Mouse (Mus musculus) ZHBTc4 (cell line): ENCODE measurements around the gene Klhl28.
A peak's percentile ranks its signal among the peaks of the same experiment; 100 is the strongest.

Experiments
- DNase-seq: peaks from one replicate; pipeline ENCODE4 v3.0.0-alpha.2; 2011; ENCODE audit warnings: low read depth, low spot score

The Klhl28 gene

DNA sequence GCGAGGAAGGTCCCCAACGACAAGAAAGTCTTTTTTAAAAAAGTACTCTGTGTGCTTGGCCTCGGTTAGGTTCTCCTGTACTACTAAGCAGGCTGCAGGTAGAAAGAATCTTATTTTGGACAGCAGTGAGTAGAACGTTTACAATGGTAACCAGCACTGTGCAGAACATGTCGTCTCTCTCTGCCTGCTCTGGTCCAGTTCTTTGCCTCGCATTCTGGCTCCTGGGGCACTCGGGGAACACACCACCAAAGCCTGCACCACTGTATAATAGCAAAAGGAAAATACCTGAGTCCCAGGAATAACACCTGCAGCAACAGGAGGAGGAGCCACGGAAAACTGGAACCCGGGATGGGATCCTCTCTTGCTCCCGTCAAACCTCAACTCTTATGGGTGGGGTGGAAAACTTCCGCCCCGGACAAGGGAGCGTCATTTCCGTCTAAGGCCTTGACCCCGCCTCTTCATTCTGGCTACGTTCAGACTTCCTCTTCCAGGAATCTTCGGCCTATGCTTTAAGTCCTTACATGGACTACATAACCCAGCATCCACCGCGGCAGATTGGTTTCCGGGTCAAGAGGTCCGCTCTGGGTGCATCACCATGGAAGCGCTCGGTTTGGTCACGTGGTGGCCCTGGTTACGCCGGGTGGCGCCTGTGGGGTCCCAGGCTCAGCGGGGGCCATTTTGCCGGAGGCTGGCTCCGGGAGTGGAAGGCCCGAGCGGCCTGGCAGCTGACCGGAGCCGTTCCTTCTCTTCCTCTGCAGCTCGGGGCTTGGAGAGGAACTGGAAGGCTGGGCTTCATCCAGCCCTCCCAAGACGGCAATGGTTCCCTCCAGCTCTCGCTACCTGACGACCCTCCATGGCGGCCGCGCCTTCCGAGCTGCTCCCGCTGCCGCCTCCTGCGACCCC, at the start of gene Klhl28, which contains the start of gene Togaram1:
Gene Klhl28 (minus strand): TSS at position 411 of the 903 bp plus-strand sequence.
Gene Togaram1 (plus strand): TSS at position 681 of the 903 bp plus-strand sequence.
- peak; percentile 100 for DNase-seq

DNA sequence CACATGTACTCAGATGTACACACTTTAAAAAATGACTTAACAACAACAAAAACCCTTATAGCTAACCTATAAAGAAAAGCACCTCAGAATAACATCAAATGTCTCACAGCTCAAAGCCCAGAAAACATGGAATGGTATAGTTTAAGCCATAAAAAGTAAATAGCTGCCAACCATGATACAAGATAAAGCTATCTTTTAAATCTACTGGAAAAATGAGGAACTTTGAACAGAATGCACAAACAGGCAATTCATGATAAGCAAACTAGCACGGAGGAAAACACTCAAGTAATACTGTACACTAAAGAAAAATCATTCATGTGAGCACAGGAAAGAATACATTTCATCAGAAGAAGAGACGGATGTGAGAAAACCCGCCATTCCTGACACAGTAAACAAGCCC, 42.4 kb upstream of the Klhl28 start:
- DNase-seq: no peak

DNA sequence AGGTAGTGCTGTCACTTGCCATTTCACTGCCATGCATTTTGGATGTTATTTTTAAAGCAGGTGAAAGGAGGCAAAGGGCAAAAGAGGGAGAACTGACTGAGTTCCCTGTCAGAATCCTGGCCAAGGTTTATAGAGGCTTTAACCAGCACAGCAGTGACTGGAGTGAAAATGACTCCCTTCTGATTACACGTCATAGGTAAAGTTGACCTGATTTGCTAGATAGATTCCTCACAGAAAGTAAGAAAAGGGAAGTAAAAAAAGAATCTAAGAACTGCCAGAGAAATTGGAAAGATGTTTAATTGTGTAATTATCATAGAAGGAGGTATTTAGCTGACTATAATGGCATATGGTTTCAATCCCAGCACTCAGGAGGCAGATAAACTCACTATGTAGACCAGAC, 12.2 kb upstream of the Klhl28 start:
- DNase-seq: no peak

DNA sequence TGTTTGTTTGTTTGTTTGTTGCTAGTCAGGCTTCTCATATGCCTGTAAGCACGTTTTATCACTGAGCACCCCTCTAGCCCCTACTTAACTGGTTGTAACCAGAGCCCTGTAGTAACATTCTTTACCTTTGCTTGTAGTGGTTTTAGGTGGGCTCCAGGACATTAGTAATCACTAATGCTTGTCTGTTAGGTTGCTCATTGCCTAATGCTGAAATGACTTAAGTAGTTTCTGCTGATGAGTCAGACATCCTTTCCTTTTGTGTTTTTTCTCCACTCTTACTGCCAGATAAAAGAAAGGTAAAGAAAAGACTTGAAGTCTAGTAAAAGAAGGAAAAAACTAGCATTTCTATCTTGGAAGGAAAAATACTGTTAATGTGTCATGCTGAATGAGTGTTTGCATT, 10.9 kb upstream of the Klhl28 start:
- no peak for DNase-seq

DNA sequence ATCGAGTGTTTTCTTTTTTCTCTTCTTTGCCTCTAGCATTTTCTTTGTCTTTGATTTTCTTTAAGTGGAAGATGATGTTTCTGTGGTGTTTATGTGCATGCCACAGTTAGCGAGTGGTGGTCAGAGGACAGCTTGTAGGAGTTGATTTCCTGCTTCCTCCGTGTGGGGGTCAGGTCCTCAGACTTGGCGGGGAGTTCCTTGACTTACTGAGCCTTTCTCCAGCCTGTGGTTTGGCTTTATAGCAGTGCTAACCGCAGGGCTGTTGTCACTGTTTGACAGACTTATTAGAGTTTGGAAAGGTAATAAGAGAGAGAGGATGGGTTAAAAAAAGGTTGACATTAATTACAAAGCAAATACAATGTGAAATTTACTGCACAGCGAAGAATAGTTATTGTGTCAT, 10.2 kb upstream of the Klhl28 start:
- no peak for DNase-seq

DNA sequence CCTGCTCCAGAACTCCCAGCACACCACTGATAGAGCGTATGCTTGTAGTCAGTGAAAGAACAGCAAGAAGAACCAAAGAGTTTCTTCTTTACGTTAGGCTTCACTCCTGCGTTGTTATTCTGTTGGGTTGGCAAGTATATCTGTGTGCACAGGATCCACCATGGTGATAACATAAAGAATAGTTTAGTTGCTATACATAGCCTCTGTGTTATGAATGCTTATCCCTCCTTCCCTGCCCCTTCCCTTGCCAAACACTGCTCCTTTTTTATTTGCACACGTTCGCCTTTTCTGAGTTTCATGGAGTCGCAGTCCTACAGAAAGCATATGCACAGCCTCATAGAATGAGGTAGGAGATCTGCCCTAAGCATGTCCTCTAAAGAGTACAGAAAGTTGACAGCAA, 6.7 kb upstream of the Klhl28 start:
- no peak for DNase-seq

DNA sequence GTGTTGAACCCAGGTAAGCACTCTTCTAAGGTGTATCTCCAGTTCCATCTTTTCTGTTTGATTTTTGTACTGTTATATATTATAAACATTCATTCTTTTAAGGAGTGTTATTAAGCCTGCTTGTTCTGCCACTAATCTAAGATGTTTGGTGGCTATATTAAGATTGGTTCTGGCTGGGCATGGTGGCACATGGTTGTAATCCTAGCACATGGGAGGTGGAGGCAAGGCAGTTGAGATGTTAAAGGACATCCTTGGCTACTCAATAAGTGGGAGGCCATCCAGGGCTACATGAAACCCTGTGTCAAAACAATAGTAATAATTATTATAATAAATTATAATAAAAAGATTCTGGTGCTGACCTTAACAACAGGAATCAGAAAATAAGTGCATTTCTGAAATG, 6.1 kb upstream of the Klhl28 start:
- DNase-seq: no peak

DNA sequence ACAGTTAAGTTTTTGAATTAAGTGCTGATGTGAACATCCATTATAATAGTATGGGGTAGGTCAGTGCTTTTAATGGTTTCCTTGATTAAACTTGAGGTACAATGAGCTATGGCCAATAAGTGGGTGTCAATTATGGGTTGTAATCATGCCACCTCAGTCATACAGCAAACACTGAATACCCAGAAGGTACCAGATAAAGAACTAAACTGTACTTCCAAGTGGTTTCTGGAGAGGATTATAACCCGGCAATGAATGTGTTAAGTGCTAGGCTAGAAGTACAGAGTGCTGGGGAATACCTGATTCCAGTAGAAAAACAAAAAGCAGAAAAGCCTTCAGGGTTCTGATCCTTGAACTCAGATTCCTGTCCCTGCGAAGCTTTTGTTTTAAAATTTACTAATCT, 2.7 kb upstream of the Klhl28 start:
- no peak for DNase-seq

DNA sequence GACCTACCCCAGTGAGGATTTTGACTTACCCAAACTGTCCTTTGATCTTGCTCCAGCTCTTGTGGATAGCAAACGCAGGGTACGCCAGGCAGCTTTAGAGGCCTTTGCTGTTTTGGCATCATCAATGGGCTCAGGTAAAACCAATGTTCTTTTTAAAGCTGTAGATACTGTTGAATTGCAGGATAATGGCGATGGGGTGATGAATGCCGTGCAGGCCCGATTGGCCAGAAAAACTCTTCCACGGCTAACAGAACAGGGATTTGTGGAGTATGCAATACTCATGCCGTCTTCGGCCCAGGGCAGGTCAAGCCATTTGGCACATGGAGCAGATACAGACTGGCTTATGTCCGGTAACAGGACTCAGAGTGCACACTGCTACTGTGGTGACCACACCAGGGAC, 2.1 kb upstream of the Klhl28 start:
- peak; percentile 23 for DNase-seq

DNA sequence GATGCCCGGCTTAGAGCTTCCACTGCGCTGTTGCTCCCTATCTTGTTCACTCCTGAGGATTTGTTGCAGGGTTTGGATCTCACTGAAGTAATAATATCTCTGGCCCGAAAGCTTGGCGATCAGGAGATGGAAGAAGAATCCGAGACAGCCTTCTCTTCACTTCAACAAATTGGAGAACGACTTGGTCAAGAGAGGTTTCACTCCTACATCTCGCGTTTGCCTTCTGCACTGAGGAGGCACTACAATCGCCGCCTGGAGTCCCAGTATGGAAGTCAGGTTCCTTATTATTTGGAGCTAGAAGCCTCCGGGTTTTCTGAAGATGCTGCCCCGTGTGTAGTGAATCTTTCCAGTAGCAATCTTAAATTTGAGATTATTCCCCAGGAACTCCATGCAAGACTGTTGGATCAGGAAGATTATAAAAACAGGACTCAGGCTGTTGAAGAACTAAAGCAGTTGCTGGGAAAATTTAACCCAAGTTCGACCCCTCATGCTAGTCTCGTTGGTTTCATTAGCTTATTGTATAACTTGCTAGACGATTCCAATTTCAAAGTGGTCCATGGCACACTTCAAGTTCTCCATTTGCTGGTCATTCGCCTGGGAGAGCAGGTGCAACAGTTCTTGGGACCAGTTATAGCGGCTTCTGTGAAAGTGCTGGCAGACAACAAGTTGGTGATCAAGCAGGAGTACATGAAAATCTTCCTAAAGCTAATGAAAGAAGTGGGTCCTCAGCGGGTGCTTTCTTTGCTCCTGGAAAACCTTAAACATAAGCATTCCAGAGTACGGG, 1.5 kb upstream of the Klhl28 start:
- no peak for DNase-seq

DNA sequence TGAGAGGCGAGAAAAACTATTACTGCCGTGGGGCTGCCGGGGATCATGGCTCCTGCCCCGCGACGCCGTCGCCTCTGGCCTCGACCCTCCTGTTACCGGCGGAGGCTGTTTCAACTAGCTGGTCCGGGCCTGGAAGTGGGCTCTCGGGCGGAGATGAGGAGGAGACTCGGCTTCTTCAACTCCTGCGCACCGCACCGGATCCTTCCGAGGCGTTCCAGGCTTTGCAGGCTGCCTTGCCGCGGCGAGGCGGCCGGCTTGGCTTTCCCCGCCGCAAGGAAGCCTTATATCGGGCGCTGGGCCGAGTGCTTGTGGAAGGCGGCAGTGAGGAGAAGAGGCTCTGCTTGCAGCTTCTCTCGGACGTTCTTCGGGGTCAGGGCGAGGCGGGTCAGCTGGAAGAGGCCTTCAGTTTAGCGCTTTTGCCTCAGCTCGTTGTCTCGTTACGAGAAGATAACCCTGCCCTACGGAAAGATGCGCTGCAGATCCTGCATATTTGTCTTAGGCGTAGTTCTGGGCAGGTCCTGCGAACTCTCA, 832 bp upstream of the Klhl28 start:
- DNase-seq: peak; percentile 67

DNA sequence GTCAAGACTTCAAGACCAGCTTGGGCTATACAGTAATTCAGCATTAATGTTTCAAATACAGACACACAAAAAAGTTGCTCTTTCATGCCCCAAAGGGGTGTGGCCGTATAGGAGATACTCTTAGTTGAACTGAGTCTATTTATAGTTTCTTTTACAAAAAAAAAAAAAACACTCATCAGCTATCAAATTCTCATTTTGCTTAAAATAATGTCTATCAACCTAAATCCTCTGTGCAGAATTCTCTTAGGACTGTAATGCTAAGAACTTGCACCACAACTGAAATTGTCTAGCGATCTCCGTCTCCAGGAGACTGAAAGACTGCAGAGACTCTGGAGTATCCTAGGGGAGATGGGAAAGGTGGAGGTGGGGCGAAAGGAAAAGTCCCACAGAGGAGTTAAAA, 774 bp downstream of the Klhl28 start:
- no peak for DNase-seq

DNA sequence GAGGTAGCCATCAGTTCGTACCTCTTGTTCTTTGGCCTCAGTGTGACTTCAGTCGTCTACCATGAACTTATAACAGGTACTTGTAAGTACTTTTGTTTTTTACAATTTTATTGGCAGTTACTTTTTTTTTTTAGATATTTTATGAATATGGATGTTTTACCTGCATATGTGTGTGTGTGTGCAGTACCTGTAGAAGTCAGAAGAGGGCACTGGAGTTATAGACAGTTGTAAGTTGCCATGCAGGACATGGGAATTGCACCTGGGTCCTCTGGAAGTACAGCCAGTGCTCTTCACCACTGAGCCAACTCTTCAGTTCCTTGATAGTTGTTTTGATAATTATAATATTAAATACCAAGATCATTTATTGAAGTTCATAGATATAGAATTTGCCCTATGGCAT, 27.8 kb downstream of the Klhl28 start:
- DNase-seq: peak; percentile 40

DNA sequence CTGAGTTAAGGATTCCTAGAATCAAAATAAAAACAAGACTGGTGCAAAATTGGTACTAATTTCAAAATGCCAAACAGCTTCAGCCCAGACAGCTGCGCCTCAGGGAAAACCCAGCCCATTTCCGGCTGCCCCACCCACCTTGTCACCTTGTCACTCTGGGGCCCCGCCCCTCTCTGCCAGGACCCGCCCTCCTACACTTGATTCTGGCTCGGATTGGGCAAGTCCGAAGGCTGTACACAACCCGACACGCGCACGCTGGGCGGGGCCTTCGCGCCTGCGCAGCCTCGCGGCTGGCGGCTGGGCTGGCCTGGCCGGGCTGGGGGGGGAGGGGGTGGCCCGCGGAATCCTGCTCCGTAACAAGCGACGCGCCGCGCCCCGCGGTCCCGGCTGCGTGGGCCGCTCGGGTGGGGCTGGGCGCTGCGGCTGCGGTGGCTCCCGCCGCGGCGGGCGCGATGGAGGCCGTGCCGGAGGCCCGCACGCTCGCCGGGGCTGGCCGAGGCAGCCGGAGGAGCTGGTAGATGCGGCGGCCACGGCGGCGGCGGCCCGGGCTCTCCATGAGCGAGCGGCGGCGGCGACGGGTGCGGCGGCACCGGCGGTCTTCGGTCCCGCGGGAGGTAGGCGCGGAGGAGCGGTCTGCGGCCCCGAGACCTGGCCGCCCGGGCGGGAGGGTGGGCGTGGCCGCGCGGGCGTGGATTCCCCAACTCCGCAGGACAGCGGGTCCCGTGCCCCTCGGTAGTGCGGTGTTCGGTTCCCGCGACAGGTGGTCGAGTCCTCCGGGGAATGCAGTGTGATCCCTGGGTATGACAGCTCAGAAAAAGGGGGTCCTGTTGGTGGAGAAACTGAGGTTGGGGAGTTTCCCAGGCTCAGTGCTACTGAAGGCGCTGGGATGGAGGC, 47.5 kb downstream of the Klhl28 start, which contains the start of gene Gm527:
Gene Gm527 (plus strand): TSS at position 329 of the 894 bp plus-strand sequence.
- peak; percentile 98 for DNase-seq

DNA sequence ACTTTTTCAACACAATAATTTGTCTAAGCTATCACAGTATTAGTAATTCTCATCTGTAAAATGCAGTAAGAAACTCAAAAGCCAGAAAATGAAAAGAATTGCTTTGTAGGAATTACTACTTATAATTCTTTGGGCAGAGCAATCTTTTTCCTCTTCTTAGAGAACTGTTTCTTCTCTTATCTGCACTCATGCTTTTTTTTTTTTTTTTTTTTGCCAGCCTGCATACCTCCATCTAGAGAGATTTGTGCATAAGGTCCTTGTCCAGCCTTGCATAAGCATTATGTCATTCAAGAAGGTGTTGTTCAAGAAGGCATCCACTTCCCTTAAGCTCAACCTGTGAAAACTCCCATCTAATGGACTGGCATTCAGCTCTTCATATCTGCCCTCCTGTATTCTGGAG, 48.6 kb downstream of the Klhl28 start:
- DNase-seq: no peak

DNA sequence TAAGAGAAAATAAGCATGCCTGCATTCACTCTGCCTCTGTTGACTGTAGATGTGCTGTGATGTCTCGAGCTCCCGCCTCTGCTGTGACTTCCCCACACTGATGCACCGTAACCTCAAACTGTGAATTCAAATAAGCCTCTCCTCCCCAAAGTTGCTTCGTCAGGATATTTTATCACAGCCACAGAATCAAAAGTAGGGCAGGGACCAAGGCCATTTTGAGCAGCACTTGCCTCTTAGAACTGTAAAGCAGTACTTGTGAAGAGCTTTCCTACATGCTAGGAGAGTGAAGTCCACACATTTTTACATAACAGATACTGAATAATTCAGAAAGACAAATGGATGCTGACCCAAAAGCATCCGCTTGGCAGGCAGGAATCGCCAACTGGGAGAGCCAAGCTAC, 52.3 kb downstream of the Klhl28 start:
- no peak for DNase-seq

DNA sequence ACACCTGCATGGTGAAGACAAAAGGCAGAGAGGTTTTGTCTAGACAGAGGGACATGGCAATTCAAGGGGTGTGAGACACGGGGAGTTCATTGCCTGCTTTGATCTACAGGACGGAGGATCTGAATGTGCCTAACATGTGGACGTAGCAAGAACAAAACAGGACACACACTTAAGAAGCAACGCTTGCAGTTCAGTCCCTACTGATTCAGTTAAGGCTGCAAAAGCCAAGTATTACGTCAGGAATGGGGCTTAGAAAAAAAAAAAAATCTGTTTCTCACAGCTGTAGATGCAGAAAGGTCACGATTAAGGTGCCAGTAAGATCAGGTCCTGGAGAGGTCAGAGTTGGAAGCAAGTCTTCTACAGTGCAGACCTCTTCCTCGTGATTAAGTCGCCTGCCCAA, 62.1 kb downstream of the Klhl28 start:
- DNase-seq: no peak

DNA sequence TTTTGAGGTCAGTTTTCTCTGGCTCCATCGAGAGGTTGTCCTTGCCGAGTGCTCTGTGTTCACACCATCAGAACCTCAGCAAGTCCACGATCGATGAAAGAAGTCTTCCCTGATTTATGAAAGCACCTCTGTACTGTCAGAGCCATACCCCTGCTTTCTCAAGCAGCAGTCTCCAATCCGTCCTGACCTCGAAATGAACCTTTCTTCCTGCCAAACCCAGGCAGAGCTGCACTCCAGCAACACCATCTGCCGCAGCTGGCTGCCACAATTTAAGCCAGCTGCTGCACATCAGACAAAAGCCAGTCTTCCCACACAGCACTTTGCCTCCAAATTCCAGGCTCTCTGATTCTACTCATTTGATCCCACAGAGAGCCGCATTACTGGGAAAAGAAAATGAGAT, 62.8 kb downstream of the Klhl28 start:
- DNase-seq: no peak

DNA sequence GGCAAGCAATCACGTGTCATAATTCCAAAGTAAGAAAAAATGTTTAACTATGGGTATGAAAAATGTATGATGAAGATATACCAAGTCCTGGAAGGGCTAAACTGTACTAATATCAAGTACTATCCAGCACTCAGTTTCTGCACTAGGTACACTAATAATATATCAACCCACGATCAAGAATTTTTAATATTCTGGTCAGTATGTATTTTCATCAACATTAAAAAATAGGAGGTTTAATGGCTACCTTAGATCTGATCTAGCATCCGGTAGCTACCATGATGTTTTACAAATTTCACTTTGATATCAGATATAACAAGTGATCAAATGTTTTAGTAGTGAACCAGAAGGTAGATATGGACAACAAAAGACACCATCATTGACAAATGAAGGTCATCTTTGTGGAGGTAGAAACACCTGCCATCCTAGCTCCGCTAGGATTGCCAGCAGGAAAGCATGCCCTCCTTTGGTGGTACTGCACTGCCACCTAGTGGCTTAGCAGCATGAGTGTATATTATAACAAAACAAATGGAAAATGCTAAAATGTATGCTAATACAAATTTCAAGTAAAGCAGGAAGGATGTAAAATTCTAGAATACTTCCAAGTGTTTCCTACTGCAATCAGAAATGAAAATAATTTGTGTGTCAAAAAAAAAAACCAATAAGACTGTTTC, 68.1 kb downstream of the Klhl28 start:
- DNase-seq: peak; percentile 68
